Mouse (Mus musculus) midbrain, embryonic 12.5 days (tissue): ENCODE results near the gene A730061H03Rik. TPM values are rescaled to one million over a fixed set of nuclear protein-coding genes. Genes with fewer than 3 reads are reported as not detected.

ENCODE experiments used
- ATAC-seq: fragments of 200-750 bp; cut with Nextera tagmentation; 2 replicates; pipeline ENCODE4 v1.8.0; 2017; ENCODE audit warnings: low read depth, moderate TSS enrichment, moderate library complexity; ENCODE audit not compliant: low FRiP score
- H3K27ac ChIP-seq: fragments of 300-500 bp; sonication (generic); replicated peaks from 2 replicates; pipeline ENCODE4 v1.5.1; 2016; ENCODE audit warnings: mild to moderate bottlenecking
- H3K27me3 ChIP-seq: fragments of 300-500 bp; sonication (generic); 2 replicates; pipeline ENCODE4 v1.6.1; 2016; ENCODE audit warnings: mild to moderate bottlenecking
- H3K36me3 ChIP-seq: fragments of 300-500 bp; sonication (generic); 2 replicates; pipeline ENCODE4 v1.6.1; 2016
- H3K4me1 ChIP-seq: fragments of 300-500 bp; sonication (generic); 2 replicates; pipeline ENCODE4 v1.6.1; 2016
- H3K4me2 ChIP-seq: fragments of 300-500 bp; sonication (generic); replicated peaks from 2 replicates; pipeline ENCODE4 v1.6.1; 2016; ENCODE audit warnings: mild to moderate bottlenecking, moderate library complexity
- H3K4me3 ChIP-seq: fragments of 300-500 bp; sonication (generic); 2 replicates; pipeline ENCODE4 v1.5.1; 2016; ENCODE audit warnings: mild to moderate bottlenecking
- H3K9ac ChIP-seq: fragments of 300-500 bp; sonication (generic); replicated peaks from 2 replicates; pipeline ENCODE4 v1.6.1; 2016; ENCODE audit warnings: mild to moderate bottlenecking, moderate library complexity
- H3K9me3 ChIP-seq: fragments of 300-500 bp; sonication (generic); 2 replicates; pipeline ENCODE4 v1.6.1; 2016; ENCODE audit warnings: mild to moderate bottlenecking
- WGBS: fragments of 180-500 bp; shearing (Covaris S2); methylation state at CpG from one replicate; pipeline ENCODE4 v1.1.7; 2016; 5-methylcytosine and 5-hydroxymethylcytosine counted together
- polyA plus RNA-seq: library from polyadenylated mRNA; unstranded; fragments of >200 nt; fragmentation: Nextera tagmentation; extraction: Ambion mirVana; gene quantifications from 2 replicates; pipeline ENCODE4 v1.2.1, GENCODE M21; 2016

Gene A730061H03Rik
- polyA plus RNA-seq, 1 experiment from 2014 or later, result not detected

DNA sequence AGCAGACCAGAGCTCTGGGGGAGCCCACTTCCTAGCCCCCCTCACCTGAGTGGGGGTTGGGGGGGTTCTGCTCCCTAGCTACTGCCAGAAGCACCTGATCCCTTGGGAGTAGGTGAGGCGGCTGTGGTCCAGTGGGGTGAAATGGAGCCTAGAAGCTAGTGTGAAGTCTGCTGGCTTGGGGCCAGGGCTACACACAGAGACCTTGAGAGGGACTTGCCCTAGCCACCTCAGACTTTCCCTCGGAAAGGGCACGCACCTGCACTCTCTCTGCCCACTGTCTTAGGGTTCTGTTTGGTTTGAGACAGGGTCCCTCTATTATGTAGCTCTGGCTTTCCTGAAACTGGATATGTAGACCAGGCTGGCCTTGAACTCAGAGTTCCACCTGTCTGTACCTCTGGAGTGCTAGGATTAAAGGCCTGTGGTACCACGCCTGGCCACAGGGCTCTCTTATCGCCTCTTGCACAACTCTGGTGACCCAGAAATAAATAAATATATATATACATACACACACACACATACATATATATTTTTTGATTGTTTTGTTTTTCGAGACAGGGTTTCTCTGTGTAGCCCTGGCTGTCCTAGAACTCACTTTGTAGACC, 18.6 kb upstream of the A730061H03Rik start:
- peak overlapping the region; percentile 90 for H3K4me2 ChIP-seq
- WGBS, result 34% methylated on average over 6 of the region's 6 CpGs

GRCm38 (mm10) chr14:55577871-55578667, 17.9 kb upstream of the A730061H03Rik start, which contains the start of gene Psme1:
Gene Psme1, plus strand, starts transcription at chr14:55578123.
- H3K27me3 ChIP-seq, result no peaks in the 10 kb centered on the region
- peak within 1 kb of the TSS; percentile 90 for H3K4me2 ChIP-seq
- H3K36me3 ChIP-seq, result peaks cover 21% of the 10 kb centered on the region
- peak; percentile 88 for ATAC-seq
- H3K27ac ChIP-seq, result peak within 1 kb of the TSS; percentile 82
- H3K9me3 ChIP-seq, result no peaks in the 10 kb centered on the region
- under 1% methylated on average over 29 of the region's 32 CpGs for WGBS
- H3K4me3 ChIP-seq, result peak within 1 kb of the TSS; percentile 69
- peaks cover 15% of the 10 kb centered on the region for H3K4me1 ChIP-seq
- H3K9ac ChIP-seq, result peak within 1 kb of the TSS; percentile 81

More for the DNA sequence above, 18.6 kb upstream of the A730061H03Rik start:
- H3K9ac ChIP-seq, result peak overlapping the region; percentile 81
- H3K27me3 ChIP-seq, result no peaks in the 10 kb centered on the region
- H3K27ac ChIP-seq, result peak overlapping the region; percentile 82
- H3K9me3 ChIP-seq, result no peaks in the 10 kb centered on the region
- peaks cover 21% of the 10 kb centered on the region for H3K36me3 ChIP-seq
- peaks cover 15% of the 10 kb centered on the region for H3K4me1 ChIP-seq
- ATAC-seq, result peak; percentile 44; the same call in 1 of the 2 replicates
- peak overlapping the region; percentile 69 for H3K4me3 ChIP-seq

GRCm38 (mm10) chr14:55576376-55576775, 16.2 kb upstream of the A730061H03Rik start:
- Histone ChIP-seq H3K27ac (no peak overlapping the region), H3K9ac (no peak overlapping the region), H3K9me3 (no peaks in the 10 kb centered on the region), H3K4me3 (no peak overlapping the region), H3K36me3 (peaks cover 15% of the 10 kb centered on the region), H3K4me2 (no peak overlapping the region), H3K27me3 (no peaks in the 10 kb centered on the region), H3K4me1 (peaks cover 15% of the 10 kb centered on the region)
- ATAC-seq, result no peak
- 79% methylated on average over 16 of the region's 16 CpGs for WGBS

- Histone ChIP-seq H3K4me3 (no peak overlapping the region), H3K27ac (no peak overlapping the region), H3K9ac (no peak overlapping the region), H3K9me3 (no peaks in the 10 kb centered on the region), H3K4me2 (no peak overlapping the region), H3K36me3 (peaks cover 9% of the 10 kb centered on the region), H3K4me1 (peaks cover 15% of the 10 kb centered on the region), H3K27me3 (no peaks in the 10 kb centered on the region)
- 77% methylated on average over 13 of the region's 13 CpGs for WGBS
- ATAC-seq, result no peak
Measured at GRCm38 (mm10) chr14:55575711-55576110, 15.5 kb upstream of the A730061H03Rik start.

GRCm38 (mm10) chr14:55575302-55575701, 15.1 kb upstream of the A730061H03Rik start, which contains the start of gene Fitm1:
Gene Fitm1, plus strand, starts transcription at chr14:55575617.
- Histone ChIP-seq H3K4me2 (no peak within 1 kb of the TSS), H3K9ac (no peak within 1 kb of the TSS), H3K27me3 (no peaks in the 10 kb centered on the region), H3K9me3 (no peaks in the 10 kb centered on the region), H3K27ac (no peak within 1 kb of the TSS), H3K4me1 (peaks cover 15% of the 10 kb centered on the region), H3K4me3 (no peak within 1 kb of the TSS), H3K36me3 (peaks cover 9% of the 10 kb centered on the region; the same call in 1 of the 2 replicates)
- WGBS, result 85% methylated on average over 8 of the region's 8 CpGs
- no peak for ATAC-seq

GRCm38 (mm10) chr14:55571760-55572159, 11.6 kb upstream of the A730061H03Rik start:
- ATAC-seq, result no peak
- Histone ChIP-seq H3K4me2 (no peak overlapping the region), H3K9me3 (no peaks in the 10 kb centered on the region), H3K27me3 (no peaks in the 10 kb centered on the region), H3K27ac (no peak overlapping the region), H3K4me1 (no peaks in the 10 kb centered on the region), H3K4me3 (no peak overlapping the region), H3K36me3 (peaks cover 38% of the 10 kb centered on the region), H3K9ac (no peak overlapping the region)

- no peak for ATAC-seq
- H3K4me3 ChIP-seq, result no peak overlapping the region
- no peak overlapping the region for H3K4me2 ChIP-seq
- 92% methylated on average over 2 of the region's 2 CpGs for WGBS
- no peak overlapping the region for H3K9ac ChIP-seq
- no peaks in the 10 kb centered on the region for H3K27me3 ChIP-seq
- peaks cover 50% of the 10 kb centered on the region for H3K36me3 ChIP-seq
- no peaks in the 10 kb centered on the region for H3K4me1 ChIP-seq
- no peak overlapping the region for H3K27ac ChIP-seq
- H3K9me3 ChIP-seq, result no peaks in the 10 kb centered on the region
Measured at GRCm38 (mm10) chr14:55570588-55570987, 10.4 kb upstream of the A730061H03Rik start.

GRCm38 (mm10) chr14:55567496-55567895, 7.3 kb upstream of the A730061H03Rik start:
- 90% methylated on average over 3 of the region's 3 CpGs for WGBS
- H3K36me3 ChIP-seq, result peaks cover 74% of the 10 kb centered on the region

DNA sequence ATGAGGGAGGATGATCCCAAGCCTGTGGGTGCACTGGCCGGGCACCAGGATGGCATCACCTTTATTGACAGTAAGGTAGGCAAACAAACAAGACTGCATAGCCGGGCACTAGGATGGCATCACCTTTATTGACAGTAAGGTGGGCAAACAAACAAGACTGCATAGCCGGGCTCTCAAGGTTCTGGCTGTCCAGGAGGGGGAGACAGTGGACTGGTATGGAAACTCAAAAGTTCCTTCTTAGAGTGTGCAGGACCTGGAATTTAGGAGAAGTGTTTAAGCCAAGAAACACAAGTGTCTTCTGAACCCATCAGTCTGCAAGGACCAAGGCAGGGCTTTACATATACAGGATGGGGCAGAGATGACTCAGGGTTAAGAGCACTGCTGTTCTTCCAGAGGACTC, 5.5 kb upstream of the A730061H03Rik start:
- H3K27me3 ChIP-seq, result no peaks in the 10 kb centered on the region
- WGBS, result 86% methylated on average over 3 of the region's 3 CpGs
- H3K4me3 ChIP-seq, result no peak overlapping the region
- H3K9ac ChIP-seq, result no peak overlapping the region
- no peak overlapping the region for H3K4me2 ChIP-seq
- peaks cover 73% of the 10 kb centered on the region for H3K36me3 ChIP-seq
- no peak for ATAC-seq
- no peaks in the 10 kb centered on the region for H3K9me3 ChIP-seq
- H3K27ac ChIP-seq, result no peak overlapping the region
- peaks cover 13% of the 10 kb centered on the region for H3K4me1 ChIP-seq

More at GRCm38 (mm10) chr14:55567496-55567895, 7.3 kb upstream of the A730061H03Rik start:
- Histone ChIP-seq H3K4me3 (no peak overlapping the region), H3K4me2 (no peak overlapping the region), H3K27me3 (no peaks in the 10 kb centered on the region), H3K9ac (no peak overlapping the region), H3K9me3 (no peaks in the 10 kb centered on the region), H3K27ac (no peak overlapping the region), H3K4me1 (no peaks in the 10 kb centered on the region)
- ATAC-seq, result no peak

GRCm38 (mm10) chr14:55563249-55563648, 3.0 kb upstream of the A730061H03Rik start:
- no peak overlapping the region for H3K4me3 ChIP-seq
- no peak overlapping the region for H3K4me2 ChIP-seq
- no peak for ATAC-seq
- no peaks in the 10 kb centered on the region for H3K27me3 ChIP-seq
- 93% methylated on average over 11 of the region's 11 CpGs for WGBS
- peaks cover 16% of the 10 kb centered on the region for H3K4me1 ChIP-seq
- H3K9me3 ChIP-seq, result no peaks in the 10 kb centered on the region
- peaks cover 50% of the 10 kb centered on the region for H3K36me3 ChIP-seq
- H3K9ac ChIP-seq, result no peak overlapping the region
- no peak overlapping the region for H3K27ac ChIP-seq

- ATAC-seq, result no peak
- Histone ChIP-seq H3K4me1 (peaks cover 17% of the 10 kb centered on the region), H3K27ac (no peak overlapping the region), H3K9me3 (no peaks in the 10 kb centered on the region), H3K27me3 (no peaks in the 10 kb centered on the region), H3K36me3 (peaks cover 37% of the 10 kb centered on the region), H3K9ac (no peak overlapping the region), H3K4me3 (no peak overlapping the region), H3K4me2 (peak overlapping the region; percentile 86)
- 91% methylated on average over 10 of the region's 10 CpGs for WGBS
Measured at GRCm38 (mm10) chr14:55561860-55562259, 1.7 kb upstream of the A730061H03Rik start.

GRCm38 (mm10) chr14:55559799-55560201, 406 bp downstream of the A730061H03Rik start, which contains the start of gene Dcaf11:
Gene Dcaf11, plus strand, starts transcription at chr14:55560006.
- H3K4me1 ChIP-seq, result peaks cover 18% of the 10 kb centered on the region
- peak within 1 kb of the TSS; percentile 74 for H3K9ac ChIP-seq
- ATAC-seq, result peak; percentile 79
- no peaks in the 10 kb centered on the region for H3K27me3 ChIP-seq
- peak within 1 kb of the TSS; percentile 65 for H3K4me3 ChIP-seq
- H3K9me3 ChIP-seq, result no peaks in the 10 kb centered on the region
- peaks cover 16% of the 10 kb centered on the region for H3K36me3 ChIP-seq
- H3K4me2 ChIP-seq, result peak within 1 kb of the TSS; percentile 86
- H3K27ac ChIP-seq, result peak within 1 kb of the TSS; percentile 98
- WGBS, result under 1% methylated on average over 27 of the region's 27 CpGs
